Mouse (Mus musculus): ENCODE results near the gene Vmn2r26. TPM values are rescaled to one million over a fixed set of nuclear protein-coding genes. Genes with fewer than 3 reads are reported as not detected.

Gene Vmn2r26
- polyA plus RNA-seq (2015; fragmentation: Nextera tagmentation; extraction: Ambion mirVana), result not detected in 2 replicates

GRCm38 (mm10) chr6:124024268-124024667, at the start of gene Vmn2r26:
Gene Vmn2r26, plus strand, starts transcription at chr6:124024568.

Other genes starting within 250 kb of the Vmn2r26 start
- not detected in 2 replicates for gene Vmn2r24, start 245.7 kb upstream of the Vmn2r26 start, polyA plus RNA-seq (2015; fragmentation: Nextera tagmentation; extraction: Ambion mirVana)
- not detected in 2 replicates for gene Vmn2r25, start 171.1 kb upstream of the Vmn2r26 start, polyA plus RNA-seq (2015; fragmentation: Nextera tagmentation; extraction: Ambion mirVana)
- gene Vmn2r27, start 207.3 kb downstream of the Vmn2r26 start, polyA plus RNA-seq (2015; fragmentation: Nextera tagmentation; extraction: Ambion mirVana), result not detected in 2 replicates